Mouse (Mus musculus) thymus, adult 2 months (tissue): ENCODE measurements around the gene Plekhg2. TPM values are rescaled to one million over a fixed set of nuclear protein-coding genes. Genes with fewer than 3 reads are reported as not detected.
A peak's percentile ranks its signal among the peaks of the same experiment; 100 is the strongest.

Experiments used
- DNase-seq: peaks from one replicate; pipeline ENCODE4 v3.0.0; 2021
- H3K27ac ChIP-seq: fragments of 200-500 bp; 2 replicates; pipeline ENCODE4 v1.5.1; 2012; ENCODE audit warnings: low read length, control low read depth; ENCODE audit not compliant: control insufficient read depth, insufficient read depth
- H3K27me3 ChIP-seq: fragments of 200-500 bp; 2 replicates; pipeline ENCODE4 v1.6.1; 2012; ENCODE audit warnings: mild to moderate bottlenecking, low read length, moderate library complexity, mixed read lengths; ENCODE audit not compliant: control insufficient read depth, insufficient read depth
- H3K36me3 ChIP-seq: fragments of 200-500 bp; 2 replicates; pipeline ENCODE4 v1.6.1; 2012; ENCODE audit warnings: mild to moderate bottlenecking, low read length, moderate library complexity; ENCODE audit not compliant: control insufficient read depth, insufficient read depth
- H3K4me1 ChIP-seq: fragments of 200-500 bp; replicated peaks from 2 replicates; pipeline ENCODE4 v1.6.1; 2012; ENCODE audit warnings: low read length; ENCODE audit not compliant: control insufficient read depth, insufficient read depth
- H3K4me3 ChIP-seq: fragments of 200-500 bp; 2 replicates; pipeline ENCODE4 v1.5.1; 2012; ENCODE audit warnings: mild to moderate bottlenecking, low read length, control low read depth, moderate library complexity; ENCODE audit not compliant: control insufficient read depth, insufficient read depth
- CTCF ChIP-seq: fragments of 200-500 bp; IDR thresholded peaks from 2 replicates; pipeline ENCODE4 v1.5.1; 2012; ENCODE audit warnings: mild to moderate bottlenecking, control low read depth, low read length, moderate library complexity, borderline replicate concordance; ENCODE audit not compliant: control insufficient read depth, poor library complexity, insufficient read depth; ENCODE audit errors: extremely low read depth
- POLR2A ChIP-seq: fragments of 200-500 bp; IDR thresholded peaks from 2 replicates; pipeline ENCODE4 v1.6.1; 2012; ENCODE audit warnings: mild to moderate bottlenecking, low read length, control low read depth, moderate library complexity; ENCODE audit not compliant: control insufficient read depth, poor library complexity, insufficient read depth; ENCODE audit errors: extremely low read depth
- WGBS: fragments of 180-500 bp; shearing (Covaris S2); methylation state at CpG from one replicate; pipeline ENCODE4 v1.1.7; 2018; 5-methylcytosine and 5-hydroxymethylcytosine counted together
- polyA plus RNA-seq: library from polyadenylated mRNA; depleted of rRNA; stranded (reverse); fragments of >200 nt; gene quantifications from 2 replicates; pipeline ENCODE4 v1.2.3, GENCODE M21; 2012

The Plekhg2 gene
- polyA plus RNA-seq, 1 experiment, result 187 TPM

DNA sequence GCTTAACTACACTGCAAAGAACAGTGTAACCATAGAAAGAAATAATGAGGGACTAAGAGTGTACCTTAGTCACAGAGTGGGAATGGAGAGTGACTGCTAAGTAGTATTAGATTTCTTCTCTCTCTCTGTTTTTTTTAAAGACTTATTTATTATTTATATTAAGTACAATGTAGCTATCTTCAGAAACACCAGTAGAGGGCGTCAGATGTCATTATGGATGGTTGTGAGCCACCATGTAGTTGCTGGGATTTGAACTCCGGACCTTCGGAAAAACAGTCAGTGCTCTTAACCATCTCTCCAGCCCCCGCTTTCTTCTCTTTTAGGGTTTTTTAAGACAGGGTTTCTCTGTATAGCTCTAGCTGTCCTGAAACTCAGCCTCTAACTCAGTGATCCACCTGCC, 45.9 kb downstream of the Plekhg2 start:
- H3K27ac ChIP-seq, result no peak overlapping the region
- DNase-seq, result no peak
- no peak overlapping the region for H3K4me3 ChIP-seq
- peaks cover 89% of the 10 kb centered on the region for H3K36me3 ChIP-seq
- no peaks in the 10 kb centered on the region for H3K4me1 ChIP-seq
- WGBS, result 90% methylated on average over 4 of the region's 4 CpGs
- TF ChIP-seq CTCF (no peak), POLR2A (no peak)
- H3K27me3 ChIP-seq, result no peaks in the 10 kb centered on the region

DNA sequence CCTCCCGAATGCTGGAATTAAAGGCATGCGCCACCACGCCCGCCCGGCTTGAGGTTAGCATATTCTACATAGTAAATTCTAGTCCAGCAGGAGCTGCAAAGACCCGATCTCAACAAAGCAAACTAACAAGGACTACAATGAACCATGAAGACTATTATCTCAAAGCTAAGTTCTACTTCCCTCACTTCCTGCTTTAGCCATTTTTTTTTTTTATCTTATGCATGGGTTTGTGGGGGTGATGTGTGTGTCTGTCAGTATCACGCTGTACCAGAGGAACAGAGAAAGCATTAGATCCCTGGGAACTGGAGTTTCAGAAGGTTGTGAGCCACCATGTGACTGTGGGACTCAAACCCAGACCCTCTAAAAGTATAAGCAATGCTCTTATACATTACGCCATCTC, 47.1 kb downstream of the Plekhg2 start:
- 97% methylated on average over 8 of the region's 8 CpGs for WGBS
- Histone ChIP-seq H3K4me3 (no peak overlapping the region), H3K36me3 (peaks cover 94% of the 10 kb centered on the region), H3K27me3 (no peaks in the 10 kb centered on the region), H3K27ac (no peak overlapping the region), H3K4me1 (no peaks in the 10 kb centered on the region)
- no peak for DNase-seq
- TF ChIP-seq CTCF (no peak), POLR2A (no peak)

DNA sequence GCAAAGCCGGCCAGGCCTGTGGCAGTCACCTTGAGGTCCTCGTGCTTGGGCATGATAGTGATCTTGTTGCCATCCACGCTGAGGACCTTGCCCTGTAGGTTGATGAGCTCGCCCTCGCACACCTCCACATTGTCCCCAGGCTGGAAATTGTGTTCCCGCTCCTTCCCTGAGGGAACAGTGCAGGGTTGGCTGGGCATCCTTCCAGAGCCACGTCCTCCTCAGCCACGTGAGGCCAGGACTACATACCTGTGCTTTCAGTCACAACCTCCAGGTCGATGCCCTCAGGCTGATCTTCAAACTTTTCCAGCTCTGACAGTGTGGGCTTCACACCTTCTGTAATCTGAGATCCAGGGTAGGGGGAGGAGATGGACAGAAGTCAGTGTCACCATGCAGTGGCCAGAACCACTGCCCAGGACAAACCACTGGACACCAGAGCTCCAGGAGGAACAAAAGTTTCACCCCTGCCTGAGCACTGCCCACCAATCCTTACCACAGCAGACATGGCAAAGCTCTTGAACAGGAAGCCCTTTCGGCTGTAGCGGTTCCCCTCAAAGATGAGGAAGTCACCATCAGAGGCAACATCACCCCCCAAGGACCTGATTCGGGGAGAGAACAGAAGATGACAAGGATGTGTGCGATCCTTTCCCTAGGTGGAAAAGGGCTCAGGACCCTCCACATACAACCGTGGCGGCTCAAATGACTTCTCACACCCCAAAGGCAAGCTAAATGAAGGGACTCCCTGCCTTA, 50.3 kb downstream of the Plekhg2 start:
- WGBS, result 68% methylated on average over 15 of the region's 15 CpGs
- Histone ChIP-seq H3K27ac (no peak overlapping the region), H3K4me3 (no peak overlapping the region), H3K4me1 (no peaks in the 10 kb centered on the region), H3K27me3 (no peaks in the 10 kb centered on the region), H3K36me3 (peaks cover 96% of the 10 kb centered on the region)
- TF ChIP-seq POLR2A (no peak), CTCF (no peak)
- no peak for DNase-seq

DNA sequence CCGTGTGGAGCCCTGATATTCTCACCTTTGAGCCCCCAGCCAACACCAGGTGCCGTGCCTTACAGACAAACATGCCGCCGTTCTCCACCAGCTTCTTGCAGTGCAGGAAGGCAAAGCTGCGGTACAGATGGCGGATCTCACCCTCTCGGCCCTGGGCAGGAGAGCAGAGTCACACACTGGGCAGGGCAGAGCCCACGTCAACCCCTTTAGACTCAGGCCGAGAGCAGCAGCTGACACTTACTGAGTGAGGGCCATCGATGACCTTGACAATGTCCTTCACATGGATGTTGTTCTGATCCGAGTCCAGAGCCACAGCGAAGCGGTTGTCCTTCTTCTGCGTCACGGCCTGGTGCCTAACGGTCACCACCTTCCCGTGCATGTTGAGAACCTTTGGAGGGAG, 53.7 kb downstream of the Plekhg2 start:
- no peak for DNase-seq
- H3K4me1 ChIP-seq, result no peaks in the 10 kb centered on the region
- no peak overlapping the region for H3K27ac ChIP-seq
- no peak for TF ChIP-seq CTCF
- TF ChIP-seq POLR2A, result no peak
- no peaks in the 10 kb centered on the region for H3K27me3 ChIP-seq
- WGBS, result 97% methylated on average over 17 of the region's 17 CpGs
- H3K36me3 ChIP-seq, result peaks cover 90% of the 10 kb centered on the region
- H3K4me3 ChIP-seq, result no peak overlapping the region

DNA sequence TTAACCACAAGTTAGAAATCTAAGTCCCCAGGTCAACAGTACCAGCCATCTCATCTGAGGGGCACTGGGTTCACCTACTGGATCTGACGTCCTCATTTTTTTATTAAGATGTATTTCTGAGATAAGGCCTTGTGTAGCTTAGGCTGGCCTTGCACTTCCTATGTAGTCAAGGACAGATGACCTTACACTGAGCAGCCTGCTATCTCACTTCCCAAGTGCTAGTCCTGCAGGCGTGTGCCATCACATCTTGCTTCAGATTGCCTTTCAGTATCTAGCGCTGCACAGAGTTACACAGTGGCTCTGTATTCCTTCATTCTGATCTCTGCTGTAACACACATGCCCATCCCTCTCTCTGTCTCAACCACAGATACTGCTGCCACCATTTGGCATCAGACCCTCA, 54.4 kb downstream of the Plekhg2 start:
- no peak overlapping the region for H3K27ac ChIP-seq
- TF ChIP-seq CTCF (no peak), POLR2A (no peak)
- no peaks in the 10 kb centered on the region for H3K27me3 ChIP-seq
- peaks cover 83% of the 10 kb centered on the region for H3K36me3 ChIP-seq
- H3K4me3 ChIP-seq, result no peak overlapping the region
- DNase-seq, result no peak
- H3K4me1 ChIP-seq, result no peaks in the 10 kb centered on the region
- 92% methylated on average over 3 of the region's 3 CpGs for WGBS

DNA sequence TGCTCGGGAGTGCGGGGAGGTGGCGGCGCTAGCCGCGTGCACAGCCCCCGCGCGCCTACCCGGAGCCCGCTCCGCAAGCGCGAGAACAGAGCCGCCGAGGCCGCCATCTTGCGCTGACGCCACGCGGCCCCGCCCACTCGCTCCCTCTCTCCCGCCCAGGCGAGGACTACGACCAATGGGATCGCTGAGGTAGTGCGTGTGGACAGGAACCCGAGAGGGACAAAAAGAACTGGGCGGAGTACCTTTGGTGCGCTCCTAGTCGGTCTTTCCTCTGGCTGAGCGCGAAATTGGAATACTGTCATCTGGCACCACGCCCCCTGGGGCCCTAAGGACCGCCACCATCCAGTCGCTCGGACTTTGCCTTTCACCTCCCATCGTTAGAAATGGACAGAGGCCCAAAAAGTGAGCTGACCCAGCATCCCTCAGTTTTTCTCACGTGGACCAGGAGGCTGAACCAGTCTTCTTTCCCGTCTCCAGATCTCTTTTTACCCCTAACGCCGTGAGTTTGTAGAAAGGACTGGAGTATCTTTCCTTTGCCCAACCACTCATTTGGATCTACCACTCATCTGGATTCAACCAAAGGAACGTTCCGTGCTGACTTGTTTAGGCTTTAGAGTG, 60.4 kb downstream of the Plekhg2 start, which contains the start of gene Timm50:
Gene Timm50 (minus strand): TSS at position 147 of the 618 bp plus-strand sequence.
- no peak within 1 kb of the TSS for H3K27ac ChIP-seq
- peaks cover 7% of the 10 kb centered on the region for H3K4me1 ChIP-seq
- TF ChIP-seq CTCF, result 0 out of 2 replicates have a peak, but pooled peaks have one; percentile 45
- peak; percentile 73; the same call in 1 of the 2 replicates for TF ChIP-seq POLR2A
- peak within 1 kb of the TSS; percentile 69 for H3K4me3 ChIP-seq
- WGBS, result 1% methylated on average over 45 of the region's 45 CpGs
- peak; percentile 98 for DNase-seq
- H3K27me3 ChIP-seq, result no peaks in the 10 kb centered on the region
- peaks cover 30% of the 10 kb centered on the region for H3K36me3 ChIP-seq
